Mouse (Mus musculus): ENCODE data around the gene Tmem106c.

- no peak for TF ChIP-seq CTCF (IDR thresholded peaks at IDR 0.05)
- no peak for TF ChIP-seq EP300 (IDR thresholded peaks at IDR 0.05)
These were observed 18.2 kb upstream of the Tmem106c start for GRCm38 (mm10) chr15:97945656-97946315.

Measured in lung, postnatal 0 days (tissue).